In genomic region chr16:87737842-87738639, GRCm38 (mm10) we compare ENCODE assay signal across 18 mouse cellular contexts. TPM values are rescaled to one million over a fixed set of nuclear protein-coding genes. Genes with fewer than 3 reads are reported as not detected.
DNase-seq lines count a peak whose midpoint lies in the region; ATAC-seq and TF ChIP-seq lines count a peak whose summit lies in the region.
"Had no signal": no experiment of that assay in that cellular context is flagged by ENCODE, and none has a peak within 500 bp of the region (broad histone marks: within the 10 kb centered on the region; RNA-seq: fewer than 3 reads in every experiment).

No protein-coding gene starts in this region.

- DNase-seq in heart, adult 2 months = no peak
- DNase-seq in thymus, postnatal 14 days = peak; percentile 66
- no peak for DNase-seq in thymus, adult 18-20 months
- peak; percentile 52 for DNase-seq in testis, postnatal 14 days (ENCODE audit: low spot score)
- no peak for DNase-seq in left cerebral cortex, postnatal 36 days (ENCODE audit: low spot score in 2 of 2)
- no peak for DNase-seq in cerebellum, adult 18-20 months
- DNase-seq: adrenal gland, adult 2 months; cerebellum, adult 8-10 months; lung, postnatal 14 days; right cerebral cortex, postnatal 14 days had no signal

- intact Hi-C loops in heart, adult 2 months (cut with DNase I) = no loop called here
- intact Hi-C loops in left cerebral cortex, postnatal 36 days (cut with DNase I) = no loop called here

- ATAC-seq in heart, embryonic 15.5 days (replicated peaks; ENCODE audit: insufficient number of reproducible peaks, insufficient read depth, low FRiP score, low read depth) = no peak
- no peak for ATAC-seq in limb, embryonic 15.5 days (ENCODE audit: insufficient number of reproducible peaks, low FRiP score, low TSS enrichment, low read depth)

- no peaks in the 10 kb centered on the region for H3K9me3 ChIP-seq in heart, embryonic 15.5 days (replicated peaks)
- no peaks in the 10 kb centered on the region for H3K9me3 ChIP-seq in limb, embryonic 15.5 days
- H3K9me3 ChIP-seq: embryonic facial prominence, embryonic 13.5 days; heart, embryonic 12.5 days; hindbrain, embryonic 12.5 days; liver, embryonic 15.5 days; midbrain, embryonic 12.5 days; neural tube, embryonic 13.5 days had no signal

- peaks cover 11% of the 10 kb centered on the region; the same call in 1 of the 2 replicates for H3K4me1 ChIP-seq in heart, embryonic 15.5 days (replicated peaks)
- no peaks in the 10 kb centered on the region for H3K4me1 ChIP-seq in heart, adult 2 months (ENCODE audit: control insufficient read depth, insufficient read depth, low read length)
- 0 out of 2 replicates have a peak, but pooled peaks cover 5% of the 10 kb centered on the region for H3K4me1 ChIP-seq in limb, embryonic 15.5 days
- H3K4me1 ChIP-seq: hindbrain, embryonic 12.5 days; midbrain, embryonic 12.5 days; neural tube, embryonic 13.5 days had no signal

- no peak for TF ChIP-seq EP300 in heart, adult 2 months (IDR thresholded peaks at IDR 0.05; ENCODE audit: insufficient read depth, low read depth, low read length)

- H3K9ac ChIP-seq in heart, embryonic 15.5 days = no peak overlapping the region
- H3K9ac ChIP-seq in heart, adult 2 months (ENCODE audit: low read depth, low read length) = no peak overlapping the region
- no peak overlapping the region for H3K9ac ChIP-seq in limb, embryonic 15.5 days
- H3K9ac ChIP-seq: embryonic facial prominence, embryonic 13.5 days; heart, embryonic 12.5 days; hindbrain, embryonic 12.5 days; liver, embryonic 15.5 days; midbrain, embryonic 12.5 days; neural tube, embryonic 13.5 days had no signal

- TF ChIP-seq POLR2A in heart, adult 2 months (IDR thresholded peaks at IDR 0.05; ENCODE audit: insufficient read depth, low read depth, low read length) = no peak

- no peaks in the 10 kb centered on the region for H3K36me3 ChIP-seq in heart, embryonic 15.5 days
- H3K36me3 ChIP-seq in heart, adult 2 months (ENCODE audit: control insufficient read depth, insufficient read depth, low read length) = no peaks in the 10 kb centered on the region
- H3K36me3 ChIP-seq in limb, embryonic 15.5 days = no peaks in the 10 kb centered on the region
- H3K36me3 ChIP-seq: hindbrain, embryonic 12.5 days had no signal

- 0 out of 2 replicates have a peak overlapping the region, but pooled peaks have one; percentile 4 for H3K4me2 ChIP-seq in heart, embryonic 15.5 days
- 0 out of 2 replicates have a peak overlapping the region, but pooled peaks have one; percentile 4 for H3K4me2 ChIP-seq in limb, embryonic 15.5 days
- H3K4me2 ChIP-seq: embryonic facial prominence, embryonic 13.5 days; heart, embryonic 12.5 days; hindbrain, embryonic 12.5 days; liver, embryonic 15.5 days; midbrain, embryonic 12.5 days; neural tube, embryonic 13.5 days had no signal

- H3K79me2 ChIP-seq in heart, adult 2 months (replicated peaks; ENCODE audit: control insufficient read depth, insufficient read depth, low read length) = no peaks in the 10 kb centered on the region

- no peak overlapping the region for H3K27ac ChIP-seq in heart, embryonic 15.5 days
- H3K27ac ChIP-seq in heart, adult 2 months = no peak overlapping the region
- H3K27ac ChIP-seq in limb, embryonic 15.5 days = no peak overlapping the region
- H3K27ac ChIP-seq: embryonic facial prominence, embryonic 13.5 days; hindbrain, embryonic 12.5 days; liver, embryonic 15.5 days; midbrain, embryonic 12.5 days; neural tube, embryonic 13.5 days had no signal

- no peak overlapping the region for H3K4me3 ChIP-seq in heart, embryonic 15.5 days
- no peak overlapping the region for H3K4me3 ChIP-seq in heart, adult 2 months
- no peak overlapping the region for H3K4me3 ChIP-seq in limb, embryonic 15.5 days
- H3K4me3 ChIP-seq: embryonic facial prominence, embryonic 13.5 days; heart, embryonic 12.5 days; hindbrain, embryonic 12.5 days; liver, embryonic 15.5 days; midbrain, embryonic 12.5 days; neural tube, embryonic 13.5 days had no signal

- no peaks in the 10 kb centered on the region for H3K27me3 ChIP-seq in heart, embryonic 15.5 days
- no peaks in the 10 kb centered on the region for H3K27me3 ChIP-seq in heart, adult 2 months (ENCODE audit: control insufficient read depth, insufficient read depth, low read length)
- no peaks in the 10 kb centered on the region for H3K27me3 ChIP-seq in limb, embryonic 15.5 days
- H3K27me3 ChIP-seq: embryonic facial prominence, embryonic 13.5 days; heart, embryonic 12.5 days; hindbrain, embryonic 12.5 days; liver, embryonic 15.5 days; midbrain, embryonic 12.5 days; neural tube, embryonic 13.5 days had no signal

- TF ChIP-seq CTCF in heart, adult 2 months (IDR thresholded peaks at IDR 0.05) = no peak

- 76% methylated on average over 21 of the region's 21 CpGs for WGBS in heart, embryonic 15.5 days
- WGBS in heart, adult 2 months = 69% methylated on average over 21 of the region's 21 CpGs
- WGBS in limb, embryonic 15.5 days = 70% methylated on average over 21 of the region's 21 CpGs

RNA-seq across cellular contexts. Expression of gene Bach1, which starts 39.3 kb away (rescaled TPM):
- 8.1 and 10.2 TPM in 2 replicates for polyA plus RNA-seq in heart, embryonic 15.5 days (2015; fragmentation: Nextera tagmentation; extraction: Ambion mirVana)
- 10 to 100 TPM; 26.4 to 27.9 TPM for total RNA-seq in heart, adult 2 months (2021)
- 8.3 and 11.1 TPM in 2 replicates for polyA plus RNA-seq in heart, adult 2 months (2012; rRNA removed)
- polyA plus RNA-seq in limb, embryonic 15.5 days (2015; fragmentation: Nextera tagmentation; extraction: Ambion mirVana) = 15.5 and 15.6 TPM in 2 replicates
- 10 to 100 TPM; 12.0 to 12.8 TPM for total RNA-seq in left cerebral cortex, postnatal 36 days (2021)

Comparison
In these comparisons a context has a peak if more than half of its experiments do, and no peak if none do; other contexts are left out.
1. DNase-seq: peak in thymus, postnatal 14 days (single experiment) and testis, postnatal 14 days (single experiment); none in heart, adult 2 months (0 of 2), thymus, adult 18-20 months (0 of 2), left cerebral cortex, postnatal 36 days (0 of 2) and cerebellum, adult 18-20 months (0 of 2).